Mouse (Mus musculus): ENCODE measurements around the gene 3110082I17Rik.

3110082I17Rik gene

DNA sequence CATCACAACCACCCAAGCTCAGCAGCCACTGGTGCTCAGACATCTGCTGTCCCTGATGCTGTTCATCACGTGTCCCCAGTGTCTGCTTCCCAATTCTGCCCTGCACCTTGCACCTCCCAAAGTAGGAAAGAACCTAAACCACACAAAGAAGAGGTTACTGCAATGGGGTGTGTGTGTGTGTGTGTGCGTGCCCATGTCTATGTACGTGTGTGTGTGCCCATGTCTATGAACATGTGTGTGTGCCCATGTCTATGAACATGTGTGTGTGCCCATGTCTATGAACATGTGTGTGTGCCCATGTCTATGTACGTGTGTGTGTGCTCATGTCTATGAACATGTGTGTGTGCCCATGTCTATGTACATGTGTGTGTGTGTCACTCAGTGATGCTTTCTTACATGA, 64.8 kb downstream of the 3110082I17Rik start:
- WGBS, result 86% methylated on average over 4 of the region's 4 CpGs

DNA sequence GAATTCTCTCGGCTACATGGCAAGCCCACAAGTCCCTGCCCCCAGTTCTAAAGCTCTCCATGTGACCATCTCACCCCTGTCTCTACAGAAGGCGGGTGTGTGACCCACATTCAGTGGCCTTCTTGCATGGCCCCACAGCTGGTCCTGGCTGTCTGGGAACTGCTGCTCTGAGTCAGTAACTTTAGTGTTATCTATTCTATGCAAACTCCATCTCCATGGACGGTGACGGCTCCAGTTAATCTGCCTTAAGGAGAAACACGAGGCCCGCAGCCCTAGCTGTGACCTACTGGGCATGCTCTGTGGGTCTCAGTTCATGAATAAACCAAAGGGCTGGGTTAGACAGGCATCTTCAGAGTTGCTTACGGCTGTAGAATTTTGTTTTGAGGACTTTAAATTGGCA, 65.9 kb downstream of the 3110082I17Rik start:
- 67% methylated on average over 7 of the region's 7 CpGs for WGBS

DNA sequence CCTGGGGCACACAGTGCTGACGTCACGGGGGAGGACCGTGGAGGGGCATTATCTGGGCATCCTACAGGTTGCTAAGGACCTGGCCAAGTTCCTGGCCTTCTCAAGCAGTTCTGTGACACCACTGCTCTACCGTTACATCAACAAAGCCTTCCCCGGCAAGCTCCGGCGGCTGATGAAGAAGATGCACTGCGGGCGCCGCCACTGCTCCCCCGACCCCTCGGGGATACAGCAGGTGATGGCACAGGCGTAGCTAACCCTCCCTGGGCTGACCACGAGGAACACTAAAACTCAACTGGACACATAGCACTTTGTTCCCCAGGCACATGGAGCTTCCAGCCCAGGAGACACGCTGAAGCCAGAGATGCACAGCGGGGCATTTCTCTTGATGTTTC, 67.1 kb downstream of the 3110082I17Rik start:
- WGBS, result 83% methylated on average over 16 of the region's 16 CpGs

DNA sequence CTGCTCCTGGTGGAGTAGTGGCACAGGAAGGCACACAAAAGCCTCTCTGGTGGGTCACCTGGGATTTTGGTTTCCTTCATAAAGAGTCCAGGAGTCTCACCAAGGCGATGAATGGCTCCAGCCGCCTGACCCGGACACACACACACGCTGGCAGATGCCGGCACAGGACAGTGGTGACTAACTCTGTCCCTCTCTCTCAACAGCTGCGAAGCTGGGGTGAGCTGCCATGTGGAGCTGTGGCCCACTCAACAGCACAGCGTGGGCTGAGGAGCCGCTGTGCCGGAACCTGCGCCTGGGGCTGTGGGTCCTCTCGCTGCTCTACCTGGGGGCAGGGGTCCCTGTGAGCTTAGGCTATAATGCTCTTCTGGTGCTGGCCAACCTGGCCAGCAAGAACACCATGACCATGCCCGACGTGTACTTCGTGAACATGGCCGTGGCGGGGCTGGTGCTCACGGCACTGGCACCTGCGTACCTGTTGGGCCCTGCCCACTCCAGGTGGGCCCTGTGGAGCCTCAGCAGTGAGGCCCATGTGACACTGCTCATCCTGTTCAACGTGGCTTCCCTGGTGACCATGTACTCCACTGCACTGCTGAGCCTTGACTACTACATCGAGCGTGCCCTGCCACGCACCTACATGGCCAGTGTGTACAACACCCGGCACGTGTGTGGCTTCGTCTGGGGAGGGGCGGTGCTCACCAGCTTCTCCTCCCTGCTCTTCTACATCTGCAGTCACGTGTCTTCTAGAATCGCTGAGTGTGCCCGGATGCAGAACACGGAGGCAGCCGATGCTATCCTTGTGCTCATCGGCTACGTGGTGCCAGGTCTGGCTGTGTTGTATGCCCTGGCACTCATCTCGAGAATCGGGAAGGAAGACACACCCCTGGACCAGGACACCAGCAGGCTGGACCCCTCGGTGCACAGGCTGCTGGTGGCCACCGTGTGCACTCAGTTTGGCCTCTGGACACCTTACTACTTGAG, 67.8 kb downstream of the 3110082I17Rik start:
- 76% methylated on average over 37 of the region's 37 CpGs for WGBS

DNA sequence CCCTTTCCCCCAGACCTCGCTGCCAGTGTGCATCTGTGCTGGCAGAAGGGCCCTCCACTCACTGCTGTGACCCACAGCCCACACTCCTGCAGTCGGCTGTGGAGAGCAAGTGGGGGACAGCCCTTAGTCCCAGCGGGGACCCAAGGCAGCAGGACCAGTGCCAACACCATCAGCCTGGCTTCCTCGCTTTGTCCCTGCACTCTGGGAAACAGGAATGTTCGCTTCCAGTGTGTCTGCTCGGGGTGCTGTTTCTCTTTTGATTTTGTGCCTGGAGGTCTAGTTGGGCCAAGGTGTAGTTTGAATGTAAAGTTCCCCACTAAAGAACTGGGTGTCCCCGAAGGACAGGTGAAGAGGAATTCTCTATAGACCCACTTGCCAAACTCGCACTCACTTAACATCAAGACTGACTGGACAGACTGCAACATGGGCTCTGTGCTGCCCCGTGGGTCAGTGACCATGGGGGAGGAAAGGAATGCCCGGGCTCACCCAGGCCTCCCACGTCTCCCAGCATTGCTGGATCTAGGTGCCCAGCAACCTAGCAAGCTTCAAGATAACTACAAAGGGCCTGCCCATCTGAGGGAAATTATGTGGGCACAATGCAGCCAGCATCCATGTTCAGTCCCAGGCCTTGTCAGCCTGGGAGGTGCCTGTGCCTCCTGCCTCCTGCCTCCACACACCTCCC, 68.9 kb downstream of the 3110082I17Rik start:
- WGBS, result 56% methylated on average over 11 of the region's 11 CpGs

DNA sequence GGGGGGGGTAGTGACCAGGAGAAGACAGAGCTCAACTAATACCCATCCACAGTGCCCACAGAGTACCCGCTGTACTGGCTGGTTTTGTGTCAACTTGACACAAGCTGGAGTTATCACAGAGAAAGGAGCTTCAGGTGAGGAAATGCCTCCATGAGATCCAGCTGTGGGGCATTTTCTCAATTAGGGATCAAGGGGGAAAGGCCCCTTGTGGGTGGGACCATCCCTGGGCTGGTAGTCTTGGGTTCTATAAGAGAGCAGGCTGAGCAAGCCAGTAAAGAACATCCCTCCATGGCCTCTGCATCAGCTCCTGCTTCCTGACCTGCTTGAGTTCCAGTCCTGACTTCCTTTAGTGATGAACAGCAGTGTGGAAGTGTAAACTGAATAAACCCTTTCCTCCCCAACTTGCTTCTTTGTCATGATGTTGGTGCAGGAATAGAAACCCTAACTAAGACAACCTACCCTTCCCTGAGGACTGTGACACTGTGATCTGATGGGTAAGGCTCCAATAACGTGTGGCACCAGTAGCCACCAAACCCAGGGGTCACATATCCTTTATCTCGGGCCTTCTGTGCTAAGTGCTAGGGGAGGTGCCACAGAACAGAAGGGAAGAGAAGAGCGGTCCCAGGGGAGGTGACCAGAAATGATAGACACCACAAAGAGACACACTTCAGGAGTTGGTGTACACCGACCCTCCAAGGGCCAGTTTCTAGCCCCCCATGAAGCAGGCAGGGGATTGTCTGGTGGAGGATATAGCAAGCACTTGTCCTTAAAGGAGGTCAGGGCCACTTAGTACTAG, 69.8 kb downstream of the 3110082I17Rik start:
- 84% methylated on average over 5 of the region's 5 CpGs for WGBS

DNA sequence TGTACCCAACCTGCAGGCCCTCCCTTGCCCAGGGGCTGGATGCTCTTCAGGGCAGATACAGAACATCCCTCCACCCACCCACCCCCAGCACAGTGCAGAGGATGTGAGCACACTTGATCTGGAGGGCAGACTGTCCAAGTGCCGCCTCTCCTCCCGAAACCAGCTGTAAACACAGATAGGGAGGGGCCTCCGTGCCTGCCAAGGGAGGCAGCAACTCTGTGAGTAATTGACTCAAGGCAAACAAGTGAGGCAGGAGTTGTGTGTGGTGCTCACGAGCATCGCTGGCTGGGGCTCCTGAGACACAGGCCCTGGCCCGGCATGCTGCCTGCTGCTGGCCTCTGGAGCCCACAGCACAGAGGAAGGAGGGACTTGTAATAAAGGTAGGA, 70.7 kb downstream of the 3110082I17Rik start:
- WGBS, result 5% methylated on average over 6 of the region's 6 CpGs

DNA sequence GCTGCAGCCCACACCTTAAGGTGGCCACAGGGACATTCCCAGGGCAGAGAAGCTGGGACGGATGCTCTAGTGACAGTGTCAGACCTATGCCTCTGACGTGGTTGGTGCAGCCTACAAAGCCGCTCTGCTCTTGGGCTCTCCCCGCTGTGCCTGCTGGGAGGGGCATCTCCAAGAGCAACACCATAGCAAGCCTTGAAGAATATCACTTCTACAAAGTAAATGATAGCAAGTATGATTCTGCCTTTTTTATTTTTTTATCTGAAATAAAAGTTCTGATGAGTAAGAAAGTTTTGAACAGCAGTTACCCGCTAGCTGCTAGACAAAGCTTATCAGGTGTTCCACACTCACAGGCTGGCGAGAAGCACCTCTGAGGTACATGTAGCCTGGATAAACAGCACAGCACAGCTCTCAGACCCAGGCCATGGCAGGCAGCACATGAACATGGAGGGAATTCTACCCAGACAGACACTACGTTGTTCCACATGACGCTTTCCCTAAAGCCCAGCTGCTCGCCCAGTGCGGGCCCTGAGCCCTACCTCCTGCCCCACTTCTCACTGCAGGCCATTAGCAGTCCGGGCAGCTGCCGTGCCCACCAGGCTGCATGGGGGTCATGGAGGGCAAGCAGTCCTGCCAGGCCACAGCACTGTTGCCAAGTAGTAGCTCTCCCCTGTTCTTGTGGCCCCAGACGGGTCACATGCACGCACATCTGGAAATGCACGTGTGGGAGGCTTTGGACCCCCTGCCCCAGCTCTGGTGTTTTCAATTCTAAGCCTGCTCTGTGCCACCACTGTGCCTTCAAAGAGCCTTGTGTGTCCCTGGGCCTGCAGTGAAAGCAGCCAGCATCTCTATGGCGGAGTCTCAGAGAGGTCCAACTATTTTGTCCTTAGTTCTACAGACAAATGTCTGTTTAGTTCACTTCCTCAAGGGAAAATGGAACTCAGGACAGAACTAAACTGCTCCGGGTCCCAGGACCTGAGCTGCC, 71.3 kb downstream of the 3110082I17Rik start:
- 54% methylated on average over 17 of the region's 17 CpGs for WGBS

DNA sequence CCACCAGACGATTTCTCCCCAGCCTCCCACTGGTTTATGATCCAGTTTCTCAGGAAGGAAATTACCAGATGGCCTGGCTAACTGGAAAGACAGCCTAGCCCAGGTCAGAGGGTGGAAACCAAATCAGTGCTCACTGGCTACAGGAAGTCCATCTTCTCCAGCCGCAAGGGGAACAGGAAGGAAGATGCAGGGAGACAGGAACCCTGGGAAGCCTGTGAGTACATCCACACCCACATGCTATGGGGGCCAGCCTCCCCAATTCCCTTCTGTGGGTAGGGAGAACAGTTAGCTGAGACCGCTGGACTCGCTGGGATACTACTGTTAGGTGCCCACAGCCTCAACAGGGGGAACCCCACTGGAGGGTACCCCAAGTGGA, 72.1 kb downstream of the 3110082I17Rik start:
- WGBS, result 50% methylated on average over 4 of the region's 4 CpGs

DNA sequence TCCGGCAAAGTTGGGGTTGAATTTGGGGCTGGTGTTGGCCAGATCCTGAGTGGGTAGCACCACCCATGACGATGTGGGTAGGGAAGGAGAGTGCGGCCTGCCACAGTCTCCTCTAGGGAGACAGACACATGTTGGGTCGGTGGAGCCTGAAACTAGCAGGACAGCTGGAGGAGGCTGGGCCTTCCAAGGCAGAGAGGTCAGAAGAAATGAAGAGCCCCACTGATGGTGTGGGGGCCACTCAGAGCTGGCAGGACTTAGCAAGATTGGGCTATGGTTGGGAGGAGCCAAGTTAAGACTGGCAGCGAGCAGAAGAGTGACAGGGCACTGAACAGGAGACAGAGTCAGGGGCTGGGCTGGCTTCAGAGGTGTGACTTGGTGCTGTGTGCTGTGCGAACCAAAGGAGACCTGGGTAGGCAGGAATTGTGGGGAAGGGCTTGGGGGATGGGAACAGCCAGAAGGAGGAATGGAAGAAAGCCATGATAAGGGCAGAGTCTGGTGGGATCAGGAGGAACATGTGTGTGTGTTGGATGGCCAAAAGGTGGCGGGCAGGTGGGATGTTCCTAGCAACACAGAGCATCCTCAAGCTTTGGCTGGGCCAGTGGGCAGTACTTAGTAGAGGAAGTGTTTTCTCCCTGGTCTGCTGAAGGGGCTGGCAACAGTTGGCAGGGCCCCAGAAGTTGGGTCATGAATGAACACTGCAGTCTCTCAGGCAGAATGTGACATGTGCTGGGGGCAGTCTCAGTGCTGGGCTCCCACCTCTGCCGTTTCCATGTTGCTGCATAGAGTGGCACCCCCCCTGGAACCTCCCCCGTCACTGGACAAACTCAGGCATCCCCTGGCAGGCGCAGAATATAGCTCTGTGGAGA, 72.8 kb downstream of the 3110082I17Rik start:
- WGBS, result 71% methylated on average over 10 of the region's 10 CpGs

DNA sequence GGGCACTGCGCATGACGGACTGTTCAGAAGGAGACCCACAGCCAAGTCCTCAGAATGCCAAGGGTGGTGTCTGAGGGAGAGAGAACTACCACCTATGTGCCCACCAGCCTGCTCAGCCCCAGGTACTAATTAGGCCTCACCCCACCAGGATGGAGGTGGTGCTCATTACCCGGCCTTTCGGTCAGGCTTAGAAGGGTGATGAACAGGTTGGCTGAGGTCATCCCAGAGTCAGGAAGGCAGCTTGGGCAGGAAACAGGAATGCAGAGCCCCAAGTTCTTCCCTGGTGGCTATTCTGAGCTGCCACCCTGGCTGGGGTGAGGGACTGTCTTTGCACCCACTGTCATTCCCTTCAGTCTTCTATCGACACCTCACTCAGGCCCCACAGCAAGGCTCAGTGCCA, 74.3 kb downstream of the 3110082I17Rik start:
- WGBS, result 90% methylated on average over 5 of the region's 5 CpGs

DNA sequence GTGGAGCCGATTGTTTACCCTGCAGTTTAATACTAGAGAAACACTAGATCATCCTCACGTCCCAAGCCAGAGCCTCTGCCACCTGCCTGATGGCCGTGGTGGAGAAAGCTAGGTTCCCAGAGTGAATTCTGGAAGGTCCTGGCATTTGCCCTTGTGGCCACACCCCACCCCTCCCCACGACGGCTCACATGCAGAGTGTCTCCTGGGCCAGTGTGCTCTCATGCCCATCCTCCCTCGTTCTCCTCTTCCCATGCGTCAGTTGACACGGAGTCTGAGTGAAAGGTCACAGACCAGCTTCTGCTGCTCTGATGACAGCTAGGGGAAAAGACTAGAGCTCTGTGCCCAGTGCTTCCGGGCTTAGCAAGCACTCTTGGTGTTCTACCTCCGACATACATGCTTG, 75.8 kb downstream of the 3110082I17Rik start:
- WGBS, result 68% methylated on average over 10 of the region's 10 CpGs

DNA sequence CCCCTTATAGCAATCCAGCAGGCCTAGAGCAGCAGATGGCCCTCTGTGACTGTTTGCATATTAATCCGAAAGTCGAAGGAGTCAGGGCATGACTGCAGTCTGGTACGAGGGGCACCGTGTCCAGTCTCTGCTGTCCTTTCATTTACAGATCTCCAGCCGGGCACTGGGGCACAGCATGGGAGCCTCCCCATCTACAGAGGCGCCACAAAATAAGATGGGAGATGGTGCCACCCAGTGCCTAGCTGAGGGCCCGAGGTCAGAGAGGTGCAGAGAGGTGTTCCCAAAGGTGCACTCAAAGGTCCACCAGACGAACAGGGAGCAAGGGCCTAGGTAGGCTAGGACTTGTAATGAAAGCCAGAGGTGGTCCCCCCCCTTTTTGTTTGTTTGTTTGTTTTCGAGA, 77.1 kb downstream of the 3110082I17Rik start:
- 56% methylated on average over 9 of the region's 9 CpGs for WGBS

DNA sequence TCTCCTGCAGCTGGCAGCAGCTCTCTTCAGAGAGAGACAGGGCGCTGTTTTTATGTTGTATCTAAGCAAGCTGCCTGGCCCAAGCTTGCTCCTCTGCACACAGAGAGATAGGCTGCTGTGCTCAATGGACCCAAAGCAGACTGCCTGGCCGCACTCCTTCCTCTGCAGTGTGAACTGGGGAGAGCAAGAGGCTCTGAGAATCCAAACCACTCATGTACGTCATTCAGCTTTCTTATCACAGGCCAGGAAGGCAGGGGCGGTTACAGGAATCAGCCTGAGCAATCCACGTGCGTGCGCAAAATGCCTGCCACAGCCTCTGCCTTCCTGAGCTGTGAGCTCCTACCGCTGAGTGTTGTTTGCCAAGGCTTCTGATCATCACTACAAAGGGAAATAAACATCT, 77.6 kb downstream of the 3110082I17Rik start:
- WGBS, result 12% methylated on average over 8 of the region's 8 CpGs

DNA sequence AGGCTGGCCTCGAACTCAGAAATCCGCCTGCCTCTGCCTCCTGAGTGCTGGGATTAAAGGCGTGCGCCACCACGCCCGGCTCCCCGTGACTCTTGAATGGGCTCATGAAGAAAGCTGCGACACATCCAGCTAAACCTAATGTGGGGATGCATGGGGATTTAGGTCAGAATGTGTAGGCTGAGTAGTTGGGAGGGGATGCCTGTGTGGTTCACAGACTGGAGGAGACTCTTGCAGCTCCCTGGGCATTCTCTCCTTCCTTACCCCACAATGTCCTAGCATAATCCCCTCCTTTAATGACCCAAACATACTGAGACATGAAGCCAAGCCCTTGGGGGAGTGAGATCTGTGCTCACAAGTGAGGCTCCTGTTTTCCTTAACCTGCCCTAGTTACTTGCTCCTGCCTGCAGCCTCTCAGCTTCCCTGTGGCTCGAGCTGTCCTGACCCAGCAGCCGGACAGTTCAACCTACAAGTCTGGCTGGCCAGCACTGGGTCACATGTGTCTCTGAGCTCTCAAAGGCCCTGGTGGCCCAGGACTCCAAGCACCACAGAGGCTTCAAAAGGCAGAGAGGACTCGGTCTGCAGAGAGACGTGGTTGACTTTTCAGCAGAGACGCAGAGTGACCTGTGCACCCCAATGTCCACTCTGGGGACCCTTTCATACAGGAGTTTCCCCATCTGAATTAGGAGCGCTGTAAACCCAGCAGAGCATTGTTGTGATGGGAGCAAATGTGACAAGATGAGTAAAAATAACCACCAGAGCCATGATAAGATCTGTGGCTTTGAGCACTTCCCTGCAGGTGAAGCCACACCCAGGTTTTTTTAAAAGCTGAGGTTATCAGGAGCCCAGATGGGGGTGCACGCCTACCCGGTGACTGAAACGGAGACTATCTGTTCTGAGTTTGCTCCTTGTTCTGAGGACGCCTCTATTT, 78.5 kb downstream of the 3110082I17Rik start:
- 43% methylated on average over 18 of the region's 18 CpGs for WGBS

DNA sequence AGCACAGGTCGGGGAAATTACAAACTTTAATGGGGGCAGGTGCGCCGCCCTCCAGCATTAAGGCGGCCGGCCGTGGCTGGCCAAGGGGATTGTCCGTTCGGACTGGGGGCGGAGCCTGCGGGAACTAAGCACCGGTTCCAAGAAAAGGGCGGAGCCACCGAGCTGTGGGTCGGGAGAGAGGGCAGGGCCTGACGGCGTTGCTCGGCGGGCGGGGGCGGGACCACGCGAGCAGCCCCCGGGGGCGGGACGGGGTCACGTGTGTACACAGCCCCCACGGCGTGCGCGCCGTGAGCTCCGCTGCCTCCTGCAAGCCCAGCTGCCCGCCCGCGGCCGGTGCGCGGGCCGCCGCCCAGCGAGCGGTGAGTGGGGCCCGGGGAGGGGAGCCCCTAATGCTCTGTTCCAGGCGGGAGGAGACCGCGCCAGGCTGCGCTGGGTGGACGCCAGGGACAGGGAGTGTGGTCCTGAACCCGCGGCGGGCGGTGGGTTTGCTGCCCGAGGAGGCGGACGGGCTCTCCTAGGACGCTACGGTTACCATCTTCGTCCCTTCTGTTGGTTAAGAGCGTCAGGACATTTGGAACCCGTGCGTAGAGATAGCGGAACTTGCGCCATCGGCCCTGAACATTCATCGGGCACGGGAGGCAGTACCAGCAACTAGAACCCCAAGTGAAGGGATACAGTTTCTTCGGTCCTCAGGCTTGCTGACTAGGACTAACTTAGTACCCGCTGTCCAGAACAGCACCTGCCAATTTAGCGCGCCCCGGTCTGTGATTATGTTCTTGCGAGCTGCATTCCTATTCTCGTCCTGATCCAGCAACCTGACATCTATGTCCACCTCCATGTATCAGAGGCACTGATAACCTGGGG, 79.7 kb downstream of the 3110082I17Rik start:
- WGBS, result 2% methylated on average over 73 of the region's 73 CpGs

DNA sequence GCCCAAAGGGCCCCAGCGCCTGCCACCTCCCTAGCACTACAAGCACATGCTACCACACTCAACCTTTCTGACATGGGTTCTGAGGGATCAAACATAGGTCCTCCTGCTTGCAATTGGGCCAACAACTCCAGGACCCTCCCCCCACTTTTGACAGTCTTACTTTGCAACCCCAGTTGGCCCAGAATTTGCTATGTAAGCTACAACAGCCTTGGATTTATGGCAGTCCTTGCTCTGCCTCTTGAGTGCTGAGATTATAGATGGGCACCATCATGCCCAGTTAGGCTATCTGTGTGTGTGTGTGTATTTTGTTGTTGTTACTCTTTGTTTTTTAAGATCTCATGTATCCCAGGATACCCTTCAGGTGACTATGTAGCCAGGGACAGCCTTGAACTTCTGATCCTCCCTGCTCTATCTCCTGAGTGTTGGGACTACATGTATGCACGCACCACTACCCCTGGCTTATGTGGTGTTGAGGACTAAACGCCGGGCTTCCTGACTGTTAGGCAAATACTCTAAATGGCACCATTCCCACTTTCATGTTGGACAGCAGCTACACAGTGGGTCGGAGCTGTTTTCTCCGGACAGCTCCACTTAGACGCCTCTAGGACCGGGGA, 80.4 kb downstream of the 3110082I17Rik start:
- WGBS, result 19% methylated on average over 8 of the region's 8 CpGs
